Mouse (Mus musculus): ENCODE measurements around the gene Nkd1. TPM values are rescaled to one million over a fixed set of nuclear protein-coding genes. Genes with fewer than 3 reads are reported as not detected.

Nkd1 gene
- polyA plus RNA-seq, 1 experiment from 2014 or later: 46.4 TPM

- no peak for ATAC-seq (ENCODE audit: low read depth)
- peak; percentile 85 for DNase-seq (ENCODE audit: low spot score)
- Histone ChIP-seq H3K9ac (ENCODE audit: low read depth, low read length) (no peak overlapping the region), H3K4me1 (ENCODE audit: control insufficient read depth, insufficient read depth, low read length) (peaks cover 88% of the 10 kb centered on the region), H3K9me3 (ENCODE audit: control insufficient read depth, low read length) (no peaks in the 10 kb centered on the region), H3K4me3 (ENCODE audit: low read depth, low read length) (no peak overlapping the region), H3K27ac (replicated peaks; ENCODE audit: low read depth, low read length) (peak overlapping the region; percentile 61), H3K4me2 (ENCODE audit: low read depth, low read length) (no peak overlapping the region), H3K27me3 (replicated peaks; ENCODE audit: control insufficient read depth, insufficient read depth, low read length) (no peaks in the 10 kb centered on the region), H3K36me3 (ENCODE audit: control insufficient read depth, insufficient read depth, low read length) (no peaks in the 10 kb centered on the region)
- 40% methylated on average over 13 of the region's 13 CpGs for WGBS
Observed at GRCm38 (mm10) chr8:88567314-88568121, 46.4 kb downstream of the Nkd1 start.

GRCm38 (mm10) chr8:88568211-88568610 is 47.1 kb downstream of the Nkd1 start:
- Histone ChIP-seq H3K4me1 (ENCODE audit: control insufficient read depth, insufficient read depth, low read length) (peaks cover 88% of the 10 kb centered on the region), H3K27ac (replicated peaks; ENCODE audit: low read depth, low read length) (peak overlapping the region; percentile 61)
- no peak for ATAC-seq (ENCODE audit: low read depth)

GRCm38 (mm10) chr8:88569366-88569765 is 48.2 kb downstream of the Nkd1 start:
- WGBS: 57% methylated on average over 7 of the region's 7 CpGs
- H3K4me2 ChIP-seq (ENCODE audit: low read depth, low read length): no peak overlapping the region
- H3K36me3 ChIP-seq (ENCODE audit: control insufficient read depth, insufficient read depth, low read length): no peaks in the 10 kb centered on the region
- H3K9ac ChIP-seq (ENCODE audit: low read depth, low read length): no peak overlapping the region
- peak overlapping the region; percentile 50 for H3K27ac ChIP-seq (replicated peaks; ENCODE audit: low read depth, low read length)
- ATAC-seq (ENCODE audit: low read depth) (no peak), DNase-seq (ENCODE audit: low spot score) (peak; percentile 75)
- H3K27me3 ChIP-seq (replicated peaks; ENCODE audit: control insufficient read depth, insufficient read depth, low read length): no peaks in the 10 kb centered on the region
- peaks cover 87% of the 10 kb centered on the region for H3K4me1 ChIP-seq (ENCODE audit: control insufficient read depth, insufficient read depth, low read length)
- no peak overlapping the region for H3K4me3 ChIP-seq (ENCODE audit: low read depth, low read length)
- no peaks in the 10 kb centered on the region for H3K9me3 ChIP-seq (ENCODE audit: control insufficient read depth, low read length)

More at GRCm38 (mm10) chr8:88568211-88568610, 47.1 kb downstream of the Nkd1 start:
- Histone ChIP-seq H3K9ac (ENCODE audit: low read depth, low read length) (no peak overlapping the region), H3K36me3 (ENCODE audit: control insufficient read depth, insufficient read depth, low read length) (no peaks in the 10 kb centered on the region), H3K27me3 (replicated peaks; ENCODE audit: control insufficient read depth, insufficient read depth, low read length) (no peaks in the 10 kb centered on the region), H3K4me2 (ENCODE audit: low read depth, low read length) (no peak overlapping the region), H3K4me3 (ENCODE audit: low read depth, low read length) (no peak overlapping the region), H3K9me3 (ENCODE audit: control insufficient read depth, low read length) (no peaks in the 10 kb centered on the region)
- DNase-seq (ENCODE audit: low spot score): no peak
- WGBS: 73% methylated on average over 3 of the region's 3 CpGs

- H3K4me2 ChIP-seq (ENCODE audit: low read depth, low read length): peak overlapping the region; percentile 2; the same call in 1 of the 2 replicates
- peak; percentile 84 for DNase-seq (ENCODE audit: low spot score)
- ATAC-seq (ENCODE audit: low read depth): peak; percentile 41; the same call in 1 of the 2 replicates
- H3K9me3 ChIP-seq (ENCODE audit: control insufficient read depth, low read length): no peaks in the 10 kb centered on the region
- 17% methylated on average over 10 of the region's 10 CpGs for WGBS
- peaks cover 81% of the 10 kb centered on the region for H3K4me1 ChIP-seq (ENCODE audit: control insufficient read depth, insufficient read depth, low read length)
- no peaks in the 10 kb centered on the region for H3K27me3 ChIP-seq (replicated peaks; ENCODE audit: control insufficient read depth, insufficient read depth, low read length)
- peak overlapping the region; percentile 42 for H3K27ac ChIP-seq (replicated peaks; ENCODE audit: low read depth, low read length)
- H3K4me3 ChIP-seq (ENCODE audit: low read depth, low read length): no peak overlapping the region
- H3K36me3 ChIP-seq (ENCODE audit: control insufficient read depth, insufficient read depth, low read length): no peaks in the 10 kb centered on the region
- H3K9ac ChIP-seq (ENCODE audit: low read depth, low read length): no peak overlapping the region
Observed at GRCm38 (mm10) chr8:88570293-88570998, 49.3 kb downstream of the Nkd1 start.

- WGBS: 63% methylated on average over 14 of the region's 14 CpGs
- peak; percentile 80 for DNase-seq (ENCODE audit: low spot score)
- ATAC-seq (ENCODE audit: low read depth): 0 out of 2 replicates have a peak, but pooled peaks have one; percentile 27
Observed at GRCm38 (mm10) chr8:88571434-88572184, 50.5 kb downstream of the Nkd1 start.

GRCm38 (mm10) chr8:88572185-88572909 is 51.2 kb downstream of the Nkd1 start:
- Histone ChIP-seq H3K9me3 (ENCODE audit: control insufficient read depth, low read length) (no peaks in the 10 kb centered on the region), H3K9ac (ENCODE audit: low read depth, low read length) (no peak overlapping the region), H3K27me3 (replicated peaks; ENCODE audit: control insufficient read depth, insufficient read depth, low read length) (no peaks in the 10 kb centered on the region), H3K4me2 (ENCODE audit: low read depth, low read length) (no peak overlapping the region), H3K4me1 (ENCODE audit: control insufficient read depth, insufficient read depth, low read length) (peaks cover 77% of the 10 kb centered on the region), H3K36me3 (ENCODE audit: control insufficient read depth, insufficient read depth, low read length) (no peaks in the 10 kb centered on the region), H3K27ac (replicated peaks; ENCODE audit: low read depth, low read length) (no peak overlapping the region), H3K4me3 (ENCODE audit: low read depth, low read length) (no peak overlapping the region)
- ATAC-seq (ENCODE audit: low read depth): no peak
- WGBS: 86% methylated on average over 12 of the region's 12 CpGs
- DNase-seq (ENCODE audit: low spot score): no peak

More at GRCm38 (mm10) chr8:88571434-88572184, 50.5 kb downstream of the Nkd1 start:
- peaks cover 81% of the 10 kb centered on the region for H3K4me1 ChIP-seq (ENCODE audit: control insufficient read depth, insufficient read depth, low read length)
- H3K27ac ChIP-seq (replicated peaks; ENCODE audit: low read depth, low read length): peak overlapping the region; percentile 42; the same call in 1 of the 2 replicates
- H3K27me3 ChIP-seq (replicated peaks; ENCODE audit: control insufficient read depth, insufficient read depth, low read length): no peaks in the 10 kb centered on the region
- no peak overlapping the region for H3K4me2 ChIP-seq (ENCODE audit: low read depth, low read length)
- H3K36me3 ChIP-seq (ENCODE audit: control insufficient read depth, insufficient read depth, low read length): no peaks in the 10 kb centered on the region
- no peaks in the 10 kb centered on the region for H3K9me3 ChIP-seq (ENCODE audit: control insufficient read depth, low read length)
- H3K4me3 ChIP-seq (ENCODE audit: low read depth, low read length): no peak overlapping the region
- no peak overlapping the region; the same call in 1 of the 2 replicates for H3K9ac ChIP-seq (ENCODE audit: low read depth, low read length)

- Histone ChIP-seq H3K36me3 (ENCODE audit: control insufficient read depth, insufficient read depth, low read length) (peaks cover 4% of the 10 kb centered on the region; the same call in 1 of the 2 replicates), H3K4me2 (ENCODE audit: low read depth, low read length) (no peak overlapping the region), H3K9me3 (ENCODE audit: control insufficient read depth, low read length) (no peaks in the 10 kb centered on the region), H3K4me3 (ENCODE audit: low read depth, low read length) (no peak overlapping the region), H3K27me3 (replicated peaks; ENCODE audit: control insufficient read depth, insufficient read depth, low read length) (no peaks in the 10 kb centered on the region), H3K4me1 (ENCODE audit: control insufficient read depth, insufficient read depth, low read length) (peaks cover 73% of the 10 kb centered on the region), H3K9ac (ENCODE audit: low read depth, low read length) (no peak overlapping the region), H3K27ac (replicated peaks; ENCODE audit: low read depth, low read length) (no peak overlapping the region)
- DNase-seq (ENCODE audit: low spot score) (peak; percentile 74), ATAC-seq (ENCODE audit: low read depth) (no peak)
- 64% methylated on average over 14 of the region's 14 CpGs for WGBS
Observed at GRCm38 (mm10) chr8:88572941-88573645, 51.9 kb downstream of the Nkd1 start.
